Mouse (Mus musculus) retina, adult 2 months (tissue): Measurements from ENCODE around the gene Timm13.
A peak's percentile ranks its signal among the peaks of the same experiment; 100 is the strongest.

Experiments used
- DNase-seq: peaks from one replicate; pipeline ENCODE4 v3.0.0-alpha.2; 2012; ENCODE audit warnings: low read depth, low spot score

Gene Timm13

GRCm38 (mm10) chr10:80932700-80933420, 32.1 kb upstream of the Timm13 start:
- DNase-seq = no peak

- no peak for DNase-seq
These were observed 31.4 kb upstream of the Timm13 start for GRCm38 (mm10) chr10:80932206-80932605.

- DNase-seq = no peak
These were observed 30.9 kb upstream of the Timm13 start for GRCm38 (mm10) chr10:80931695-80932094.

GRCm38 (mm10) chr10:80931153-80931671, 30.4 kb upstream of the Timm13 start:
- DNase-seq = no peak

GRCm38 (mm10) chr10:80930361-80931152, 29.8 kb upstream of the Timm13 start:
- DNase-seq = no peak

GRCm38 (mm10) chr10:80929299-80930226, 28.8 kb upstream of the Timm13 start, which contains the start of gene Gadd45b:
Gadd45b (plus strand) TSS chr10:80930073.
- peak; percentile 95 for DNase-seq

GRCm38 (mm10) chr10:80928586-80929298, 28.0 kb upstream of the Timm13 start:
- peak; percentile 65 for DNase-seq

- DNase-seq = no peak
These were observed 24.7 kb upstream of the Timm13 start for GRCm38 (mm10) chr10:80925472-80925871.

GRCm38 (mm10) chr10:80921923-80922322, 21.2 kb upstream of the Timm13 start:
- DNase-seq = no peak

- DNase-seq = peak; percentile 49
These were observed 17.1 kb upstream of the Timm13 start, which contains the start of gene Lmnb2 for GRCm38 (mm10) chr10:80917779-80918434. Lmnb2 (minus strand) TSS chr10:80918245.

- no peak for DNase-seq
These were observed 16.6 kb upstream of the Timm13 start for GRCm38 (mm10) chr10:80917336-80917778.

- DNase-seq = no peak
These were observed 15.0 kb upstream of the Timm13 start for GRCm38 (mm10) chr10:80915736-80916135.

GRCm38 (mm10) chr10:80915260-80915659, 14.5 kb upstream of the Timm13 start:
- DNase-seq = no peak

- no peak for DNase-seq
These were observed 13.5 kb upstream of the Timm13 start for GRCm38 (mm10) chr10:80914253-80914656.

- DNase-seq = no peak
These were observed 12.7 kb upstream of the Timm13 start for GRCm38 (mm10) chr10:80913364-80914011.

GRCm38 (mm10) chr10:80911891-80912290, 11.1 kb upstream of the Timm13 start:
- DNase-seq = no peak

GRCm38 (mm10) chr10:80911354-80911753, 10.6 kb upstream of the Timm13 start:
- DNase-seq = no peak

- no peak for DNase-seq
These were observed 8.8 kb upstream of the Timm13 start for GRCm38 (mm10) chr10:80909375-80910162.

- no peak for DNase-seq
These were observed 3.9 kb upstream of the Timm13 start for GRCm38 (mm10) chr10:80904709-80905108.
